Mouse (Mus musculus) lung, adult 2 months (tissue): ENCODE results near the gene Heyl.

ENCODE experiments used
- CTCF ChIP-seq: fragments of 200-500 bp; IDR thresholded peaks from 2 replicates; pipeline ENCODE4 v1.5.1; 2011; ENCODE audit warnings: mild to moderate bottlenecking, low read length, control low read depth; ENCODE audit not compliant: insufficient read depth
- POLR2A ChIP-seq: fragments of 200-500 bp; IDR thresholded peaks from 2 replicates; pipeline ENCODE4 v1.6.1; 2011; ENCODE audit warnings: low read depth, mild to moderate bottlenecking, control low read depth, low read length, borderline replicate concordance; ENCODE audit errors: extremely low read depth

- TF ChIP-seq CTCF (no peak), POLR2A (no peak)
These were observed 26.9 kb downstream of the Heyl start for GRCm38 (mm10) chr4:123260071-123260746.
